In the genomic region with DNA sequence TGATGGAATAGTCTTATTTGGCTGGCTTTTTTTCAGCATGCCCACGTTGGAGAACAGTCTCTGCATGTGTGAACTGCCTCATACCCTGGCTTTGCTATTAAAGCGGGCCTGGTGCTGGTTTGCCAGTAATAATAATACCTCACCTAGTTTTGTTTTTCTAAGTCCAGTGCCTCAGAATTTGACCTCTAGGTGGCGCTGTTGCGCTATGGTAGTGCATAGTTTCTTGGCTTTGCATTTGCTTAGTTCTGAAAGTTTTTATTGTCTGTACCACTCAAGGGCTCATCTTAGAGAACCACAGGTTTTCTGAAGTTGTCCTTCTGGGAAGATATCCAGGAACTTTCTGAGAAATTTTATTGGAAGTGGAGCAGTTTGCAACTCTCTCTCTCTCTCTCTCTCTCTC, we compare ENCODE assay signal across 8 mouse cellular contexts. TPM values are rescaled to one million over a fixed set of nuclear protein-coding genes. Genes with fewer than 3 reads are reported as not detected.
A peak's percentile ranks its signal among the peaks of the same experiment; 100 is the strongest.
DNase-seq lines count a peak whose midpoint lies in the region; ATAC-seq and TF ChIP-seq lines count a peak whose summit lies in the region.

No protein-coding gene starts in this region.

- no peak overlapping the region for H3K27ac ChIP-seq in midbrain, postnatal 0 days (ENCODE audit: low read depth, low read length)

- H3K9me3 ChIP-seq in midbrain, postnatal 0 days (ENCODE audit: low read length) = no peaks in the 10 kb centered on the region

- WGBS in midbrain, postnatal 0 days = 4% methylated on average over 4 of the region's 4 CpGs

- no peak overlapping the region for H3K9ac ChIP-seq in midbrain, postnatal 0 days (replicated peaks; ENCODE audit: low read length, poor library complexity, severe bottlenecking)

- peak; percentile 62 for DNase-seq in gastrocnemius, adult 18-20 months (ENCODE audit: low spot score)
- DNase-seq in gastrocnemius, postnatal 25 days = no peak
- peak; percentile 54 for DNase-seq in Muller cell, postnatal 12 days (ENCODE audit: inconsistent ontology term)
- peak; percentile 81 to 85 for DNase-seq in cerebellum, postnatal 14 days
- DNase-seq in gastrocnemius, postnatal 14 days = peak; percentile 48
- peak; percentile 53 to 74 for DNase-seq in layer of hippocampus, postnatal 36 days
- DNase-seq in midbrain, postnatal 0 days (ENCODE audit: low spot score) = peak; percentile 89
- peak; percentile 65 for DNase-seq in telencephalon, adult 2 months (ENCODE audit: low read depth, low spot score)

- no peak for ATAC-seq in midbrain, postnatal 0 days (ENCODE audit: low FRiP score)

- H3K36me3 ChIP-seq in midbrain, postnatal 0 days (ENCODE audit: insufficient read depth, low read length) = peaks cover 15% of the 10 kb centered on the region

- peak; percentile 94 for TF ChIP-seq CTCF in midbrain, postnatal 0 days (IDR thresholded peaks at IDR 0.05)

- H3K4me1 ChIP-seq in midbrain, postnatal 0 days (ENCODE audit: insufficient read depth, low read length) = no peaks in the 10 kb centered on the region

- H3K27me3 ChIP-seq in midbrain, postnatal 0 days (ENCODE audit: insufficient read depth, low read length) = no peaks in the 10 kb centered on the region

- intact Hi-C loops in gastrocnemius, postnatal 14 days (cut with DNase I; ENCODE audit: low total_unique reads) = no loop called here

- H3K4me2 ChIP-seq in midbrain, postnatal 0 days (ENCODE audit: low read depth, low read length, poor library complexity, severe bottlenecking) = no peak overlapping the region

- no peak overlapping the region for H3K4me3 ChIP-seq in midbrain, postnatal 0 days (ENCODE audit: low read depth, low read length)

RNA-seq across cellular contexts. Expression of gene 4930535I16Rik, which starts 22.0 kb away (rescaled TPM):
- total RNA-seq in gastrocnemius, adult 18-20 months (2021) = not detected
- total RNA-seq in gastrocnemius, postnatal 25 days (2021) = not detected
- total RNA-seq in gastrocnemius, postnatal 14 days (2021) = not detected
- not detected for total RNA-seq in layer of hippocampus, postnatal 36 days (2021)
- not detected in 2 replicates for total RNA-seq in midbrain, postnatal 0 days (2014; rRNA removed)
- not detected in 2 replicates for polyA plus RNA-seq in midbrain, postnatal 0 days (2015; fragmentation: Nextera tagmentation; extraction: Ambion mirVana)

RNA-seq across cellular contexts. Expression of gene Rragc, which starts 22.6 kb away (rescaled TPM):
- total RNA-seq in gastrocnemius, adult 18-20 months (2021) = 10 to 100 TPM; 18.7 to 23.1 TPM
- 10 to 100 TPM; 19.1 to 20.6 TPM for total RNA-seq in gastrocnemius, postnatal 25 days (2021)
- 10 to 100 TPM; 21.4 to 24.2 TPM for total RNA-seq in gastrocnemius, postnatal 14 days (2021)
- total RNA-seq in layer of hippocampus, postnatal 36 days (2021) = 10 to 100 TPM; 56.5 to 59.2 TPM
- 38.1 and 55.7 TPM in 2 replicates for total RNA-seq in midbrain, postnatal 0 days (2014; rRNA removed)
- 39.3 and 41.9 TPM in 2 replicates for polyA plus RNA-seq in midbrain, postnatal 0 days (2015; fragmentation: Nextera tagmentation; extraction: Ambion mirVana)

RNA-seq across cellular contexts. Expression of gene Mycbp, which starts 35.2 kb away (rescaled TPM):
- 10 to 100 TPM; 17.9 to 19.5 TPM for total RNA-seq in gastrocnemius, adult 18-20 months (2021)
- total RNA-seq in gastrocnemius, postnatal 25 days (2021) = 10 to 100 TPM; 16.4 to 18.3 TPM
- 10 to 100 TPM; 15.7 to 21.6 TPM for total RNA-seq in gastrocnemius, postnatal 14 days (2021)
- total RNA-seq in layer of hippocampus, postnatal 36 days (2021) = 10 to 100 TPM; 11.4 to 12.7 TPM
- total RNA-seq in midbrain, postnatal 0 days (2014; rRNA removed) = 6.7 and 6.8 TPM in 2 replicates
- 34.9 and 46.6 TPM in 2 replicates for polyA plus RNA-seq in midbrain, postnatal 0 days (2015; fragmentation: Nextera tagmentation; extraction: Ambion mirVana)
